Mouse (Mus musculus): ENCODE data around the gene Klhl8. TPM values are rescaled to one million over a fixed set of nuclear protein-coding genes. Genes with fewer than 3 reads are reported as not detected.
A peak's percentile ranks its signal among the peaks of the same experiment; 100 is the strongest.

Klhl8 gene
- polyA plus RNA-seq, 1 experiment from 2014 or later = 12.1 TPM

DNA sequence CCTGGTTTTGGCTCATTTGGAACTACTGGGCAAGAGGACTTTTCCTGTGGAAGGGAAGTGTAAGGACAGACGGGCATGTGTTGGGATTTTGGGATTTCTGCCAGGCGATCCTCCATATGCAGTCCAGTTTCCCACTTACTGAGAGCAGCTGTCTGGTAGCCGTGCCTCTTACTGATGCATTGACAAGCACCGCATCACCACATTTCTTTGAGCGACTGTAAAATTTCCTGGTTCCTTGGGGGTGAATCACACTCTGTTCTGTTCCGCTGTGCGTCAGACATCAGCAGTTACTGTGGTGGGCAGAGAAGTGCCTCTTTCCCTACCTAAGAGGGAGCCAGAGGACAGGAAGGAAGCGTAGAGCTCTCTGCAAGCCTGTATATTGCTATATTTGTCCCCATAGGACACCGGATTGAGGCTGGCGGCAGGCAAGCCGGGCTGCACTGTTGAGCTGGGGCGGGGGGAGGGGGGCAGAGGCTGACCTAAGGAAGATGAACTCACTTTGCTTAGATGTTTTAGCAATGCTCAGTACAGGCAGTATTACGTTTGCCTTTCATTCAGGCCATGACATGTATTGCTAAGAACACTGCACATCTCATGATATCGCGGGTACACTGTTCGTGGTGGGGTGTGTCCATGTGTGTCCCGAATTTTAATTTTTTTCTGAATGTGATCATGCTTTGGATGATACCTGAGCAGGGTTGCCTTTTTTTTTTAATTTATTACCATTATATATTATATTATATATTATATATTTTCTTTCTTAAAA, 56.8 kb downstream of the Klhl8 start:
- no peak for DNase-seq (ENCODE audit: low spot score)
- Histone ChIP-seq H3K9me3 (no peaks in the 10 kb centered on the region), H3K36me3 (replicated peaks) (peaks cover 31% of the 10 kb centered on the region), H3K4me3 (no peak overlapping the region), H3K4me1 (peaks cover 11% of the 10 kb centered on the region), H3K27ac (replicated peaks) (no peak overlapping the region), H3K27me3 (replicated peaks; ENCODE audit: low read depth, poor library complexity, severe bottlenecking) (no peaks in the 10 kb centered on the region)
- 79% methylated on average over 17 of the region's 17 CpGs for WGBS

DNA sequence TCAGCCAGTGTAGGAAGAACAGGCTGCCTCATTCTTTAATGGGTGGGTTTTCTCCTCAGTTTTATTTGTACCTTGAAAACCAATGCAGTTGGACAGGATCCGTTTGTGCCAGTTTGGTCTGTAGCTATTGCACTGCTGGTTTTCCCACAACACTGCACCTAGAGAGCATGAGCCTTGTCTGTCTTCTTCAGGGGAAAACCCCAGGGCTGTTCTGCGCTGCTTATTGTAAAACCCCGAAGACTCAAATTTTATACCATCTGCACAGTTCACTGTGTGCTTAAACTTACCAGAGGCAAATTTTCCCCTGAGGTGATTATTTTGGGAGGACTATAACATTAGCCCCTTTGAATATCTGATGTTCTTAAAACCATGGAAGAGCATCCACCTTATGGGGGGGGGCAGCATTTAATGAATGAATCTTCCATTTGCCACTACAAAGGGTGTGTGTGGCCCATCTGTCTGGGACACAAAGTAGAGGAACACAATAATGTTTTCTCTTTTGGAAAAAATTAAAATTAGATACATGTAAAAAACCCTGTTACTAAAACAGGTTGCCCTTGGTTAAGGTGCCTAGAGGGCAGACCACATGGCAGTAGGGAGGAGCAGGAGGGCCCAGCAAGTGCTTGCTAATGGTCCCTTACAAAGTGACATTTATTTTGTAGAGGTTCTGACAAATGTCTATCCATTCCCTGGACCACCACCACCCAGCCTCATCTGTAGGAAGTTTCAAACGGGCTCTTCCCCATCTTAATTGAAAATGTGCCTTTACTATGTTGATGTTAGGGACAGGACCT, 58.1 kb downstream of the Klhl8 start:
- 85% methylated on average over 4 of the region's 4 CpGs for whole genome bisulfite sequencing
- H3K4me3 ChIP-seq = no peak overlapping the region
- no peak for DNase-seq (ENCODE audit: low spot score)
- no peaks in the 10 kb centered on the region for H3K9me3 ChIP-seq
- H3K27me3 ChIP-seq (replicated peaks; ENCODE audit: low read depth, poor library complexity, severe bottlenecking) = no peaks in the 10 kb centered on the region
- H3K36me3 ChIP-seq (replicated peaks) = peaks cover 40% of the 10 kb centered on the region
- peaks cover 11% of the 10 kb centered on the region for H3K4me1 ChIP-seq
- H3K27ac ChIP-seq (replicated peaks) = no peak overlapping the region

DNA sequence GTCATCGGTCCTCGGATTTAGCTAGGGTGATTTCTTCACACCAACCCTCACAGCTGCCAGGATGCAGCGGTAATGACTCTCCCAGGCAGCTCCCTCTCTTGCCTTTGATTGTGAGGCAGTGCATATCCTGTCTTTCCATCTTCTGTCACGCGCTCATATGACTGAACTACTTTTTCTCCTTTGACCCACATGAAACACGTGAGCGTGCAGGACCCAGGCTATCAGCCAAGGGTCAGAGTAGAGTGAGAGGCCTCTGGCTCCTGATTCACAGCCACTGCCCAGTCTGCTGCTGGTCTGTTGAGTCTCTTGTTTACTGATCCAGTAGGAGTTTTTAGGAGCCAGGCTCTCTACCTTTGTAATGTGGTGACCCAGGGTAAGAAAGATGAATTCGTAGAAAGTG, 62.5 kb downstream of the Klhl8 start:
- 93% methylated on average over 8 of the region's 8 CpGs for WGBS
- H3K36me3 ChIP-seq (replicated peaks) = peaks cover 48% of the 10 kb centered on the region

DNA sequence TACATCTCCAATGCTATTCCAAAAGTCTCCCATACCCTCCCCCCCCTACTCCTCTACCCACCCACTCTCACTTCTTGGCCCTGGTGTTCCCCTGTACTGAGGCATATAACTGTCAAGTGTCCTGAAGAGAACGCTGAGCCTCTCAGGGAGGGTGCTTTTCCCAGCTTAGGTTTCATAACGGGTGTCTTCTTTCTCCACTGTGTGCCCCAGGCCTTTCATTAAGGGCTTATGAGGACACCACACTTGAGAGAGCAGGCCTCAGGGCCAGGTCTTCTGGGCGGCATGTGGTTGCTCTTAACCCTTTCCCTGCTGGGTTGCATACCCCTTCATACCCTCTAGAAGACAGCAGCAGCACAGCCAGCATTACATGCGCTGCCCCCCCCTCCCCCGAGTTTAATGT, 64.5 kb downstream of the Klhl8 start:
- Histone ChIP-seq H3K4me1 (peaks cover 28% of the 10 kb centered on the region), H3K4me3 (no peak overlapping the region), H3K27me3 (replicated peaks; ENCODE audit: low read depth, poor library complexity, severe bottlenecking) (no peaks in the 10 kb centered on the region; the same call in 1 of the 2 replicates), H3K27ac (replicated peaks) (no peak overlapping the region), H3K36me3 (replicated peaks) (peaks cover 44% of the 10 kb centered on the region), H3K9me3 (no peaks in the 10 kb centered on the region)
- WGBS = 36% methylated on average over 5 of the region's 5 CpGs
- peak; percentile 53 for DNase-seq (ENCODE audit: low spot score)

More for the DNA sequence above, 62.5 kb downstream of the Klhl8 start:
- Histone ChIP-seq H3K4me3 (no peak overlapping the region), H3K27me3 (replicated peaks; ENCODE audit: low read depth, poor library complexity, severe bottlenecking) (no peaks in the 10 kb centered on the region; the same call in 1 of the 2 replicates), H3K27ac (replicated peaks) (no peak overlapping the region), H3K4me1 (peaks cover 28% of the 10 kb centered on the region), H3K9me3 (no peaks in the 10 kb centered on the region)
- no peak for DNase-seq (ENCODE audit: low spot score)

DNA sequence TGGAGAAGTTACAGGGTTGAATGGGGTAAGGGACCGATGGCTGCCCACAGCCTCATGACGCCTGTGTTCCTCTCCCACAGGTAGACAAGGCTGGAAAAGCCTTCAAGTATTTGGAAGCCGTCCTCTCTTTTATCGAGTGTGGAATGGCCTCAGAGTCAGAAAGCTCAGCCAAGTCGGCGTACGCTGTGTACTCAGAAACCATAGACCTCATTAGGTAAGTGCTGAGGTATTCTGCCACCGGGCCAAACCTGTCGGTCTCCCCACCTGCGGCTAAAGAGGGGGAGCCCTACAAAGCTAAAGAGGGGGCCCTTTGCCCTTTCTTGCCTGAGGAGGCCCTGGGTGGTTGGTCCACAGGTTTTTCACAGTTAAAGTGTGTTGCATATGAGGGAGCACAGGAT, 64.9 kb downstream of the Klhl8 start:
- Histone ChIP-seq H3K9me3 (no peaks in the 10 kb centered on the region), H3K27me3 (replicated peaks; ENCODE audit: low read depth, poor library complexity, severe bottlenecking) (no peaks in the 10 kb centered on the region; the same call in 1 of the 2 replicates), H3K4me3 (no peak overlapping the region), H3K27ac (replicated peaks) (peak overlapping the region; percentile 41), H3K4me1 (peaks cover 28% of the 10 kb centered on the region), H3K36me3 (replicated peaks) (peaks cover 40% of the 10 kb centered on the region)
- no peak for DNase-seq (ENCODE audit: low spot score)
- WGBS = 80% methylated on average over 10 of the region's 10 CpGs

DNA sequence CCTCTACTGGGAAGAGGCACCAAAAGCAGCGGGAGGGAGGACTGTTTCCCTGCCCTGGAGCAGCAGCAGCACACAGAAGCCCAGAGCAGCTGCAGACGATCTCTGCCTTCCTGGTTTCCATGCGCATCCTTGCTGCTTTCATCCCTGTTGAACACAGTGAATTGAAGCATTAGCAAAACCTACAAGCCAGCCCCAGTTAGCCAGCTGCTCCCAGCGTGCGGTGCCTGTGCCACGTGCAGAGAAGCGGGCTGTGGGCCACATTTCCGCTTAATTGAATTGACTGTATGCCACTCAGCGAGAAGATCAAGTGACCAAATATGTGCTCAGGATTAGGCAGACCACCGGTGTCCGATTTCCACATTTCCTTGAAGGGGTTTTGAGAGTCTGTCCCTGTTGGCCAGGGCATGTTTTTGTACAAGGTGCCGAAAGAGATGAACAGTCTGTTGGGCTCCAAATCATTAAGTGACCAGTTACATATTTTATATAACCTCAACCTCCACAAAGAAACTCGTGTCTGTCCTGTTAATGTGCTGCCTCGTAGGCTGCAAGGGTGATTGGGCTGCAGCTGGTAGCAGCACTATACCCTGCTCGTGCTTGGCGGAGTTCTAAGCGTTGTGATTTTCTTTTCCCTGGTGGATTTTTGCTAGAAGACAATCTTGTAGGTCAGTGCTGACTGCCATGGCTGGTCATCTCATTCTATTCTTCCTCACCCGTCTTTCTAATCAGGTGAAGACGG, 65.5 kb downstream of the Klhl8 start:
- DNase-seq (ENCODE audit: low spot score) = peak; percentile 77
- H3K27me3 ChIP-seq (replicated peaks; ENCODE audit: low read depth, poor library complexity, severe bottlenecking) = no peaks in the 10 kb centered on the region; the same call in 1 of the 2 replicates
- H3K9me3 ChIP-seq = no peaks in the 10 kb centered on the region
- peaks cover 28% of the 10 kb centered on the region for H3K4me1 ChIP-seq
- H3K27ac ChIP-seq (replicated peaks) = peak overlapping the region; percentile 51
- WGBS = 45% methylated on average over 19 of the region's 19 CpGs
- H3K36me3 ChIP-seq (replicated peaks) = peaks cover 35% of the 10 kb centered on the region
- no peak overlapping the region for H3K4me3 ChIP-seq

DNA sequence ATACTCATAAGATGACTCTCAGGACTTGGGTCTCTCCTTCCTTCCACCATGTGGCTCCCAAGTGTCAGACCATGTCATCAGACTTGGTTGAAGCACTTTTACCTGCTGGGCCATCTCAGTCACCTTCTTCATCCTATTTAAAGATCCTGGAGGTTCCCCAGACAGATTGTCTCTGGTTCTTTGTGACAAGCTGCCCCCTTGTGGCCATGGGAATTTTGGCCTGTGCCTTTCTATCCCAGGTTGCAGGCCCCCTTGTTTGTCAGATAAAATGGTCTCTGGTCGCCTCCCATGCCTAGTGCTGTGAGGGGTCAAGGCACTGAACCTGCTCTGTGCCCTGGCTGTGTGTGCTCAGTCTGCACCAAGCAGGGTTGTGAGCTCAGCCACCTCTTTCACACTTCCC, 67.1 kb downstream of the Klhl8 start:
- peaks cover 20% of the 10 kb centered on the region for H3K36me3 ChIP-seq (replicated peaks)
- H3K27ac ChIP-seq (replicated peaks) = no peak overlapping the region
- peaks cover 28% of the 10 kb centered on the region for H3K4me1 ChIP-seq
- no peak overlapping the region for H3K4me3 ChIP-seq
- peak; percentile 60 for DNase-seq (ENCODE audit: low spot score)
- no peaks in the 10 kb centered on the region for H3K9me3 ChIP-seq
- 32% methylated on average over 1 of the region's 1 CpGs for WGBS
- H3K27me3 ChIP-seq (replicated peaks; ENCODE audit: low read depth, poor library complexity, severe bottlenecking) = no peaks in the 10 kb centered on the region; the same call in 1 of the 2 replicates

DNA sequence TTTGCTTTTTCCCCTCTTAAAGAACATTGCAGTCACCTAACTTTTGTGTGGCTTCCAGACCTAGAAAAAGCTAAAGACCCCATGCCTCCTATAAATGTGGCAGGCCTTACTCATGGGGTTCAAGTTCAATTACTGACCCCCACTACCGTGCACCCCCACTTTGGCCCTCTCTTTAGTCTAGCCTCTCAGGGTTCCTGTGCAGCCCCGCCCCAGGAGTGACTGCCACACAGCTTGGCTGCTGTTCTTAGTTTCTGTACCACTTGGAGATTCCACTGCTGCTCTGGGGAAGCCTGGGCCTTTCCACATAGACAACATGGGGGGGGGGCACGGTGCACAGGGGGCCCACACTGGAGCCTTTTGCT, 71.8 kb downstream of the Klhl8 start:
- no peaks in the 10 kb centered on the region; the same call in 1 of the 2 replicates for H3K27me3 ChIP-seq (replicated peaks; ENCODE audit: low read depth, poor library complexity, severe bottlenecking)
- H3K4me1 ChIP-seq = peaks cover 14% of the 10 kb centered on the region
- peaks cover 10% of the 10 kb centered on the region for H3K36me3 ChIP-seq (replicated peaks)
- DNase-seq (ENCODE audit: low spot score) = no peak
- no peaks in the 10 kb centered on the region for H3K9me3 ChIP-seq
- no peak overlapping the region for H3K4me3 ChIP-seq
- no peak overlapping the region for H3K27ac ChIP-seq (replicated peaks)
- 84% methylated on average over 3 of the region's 3 CpGs for WGBS

DNA sequence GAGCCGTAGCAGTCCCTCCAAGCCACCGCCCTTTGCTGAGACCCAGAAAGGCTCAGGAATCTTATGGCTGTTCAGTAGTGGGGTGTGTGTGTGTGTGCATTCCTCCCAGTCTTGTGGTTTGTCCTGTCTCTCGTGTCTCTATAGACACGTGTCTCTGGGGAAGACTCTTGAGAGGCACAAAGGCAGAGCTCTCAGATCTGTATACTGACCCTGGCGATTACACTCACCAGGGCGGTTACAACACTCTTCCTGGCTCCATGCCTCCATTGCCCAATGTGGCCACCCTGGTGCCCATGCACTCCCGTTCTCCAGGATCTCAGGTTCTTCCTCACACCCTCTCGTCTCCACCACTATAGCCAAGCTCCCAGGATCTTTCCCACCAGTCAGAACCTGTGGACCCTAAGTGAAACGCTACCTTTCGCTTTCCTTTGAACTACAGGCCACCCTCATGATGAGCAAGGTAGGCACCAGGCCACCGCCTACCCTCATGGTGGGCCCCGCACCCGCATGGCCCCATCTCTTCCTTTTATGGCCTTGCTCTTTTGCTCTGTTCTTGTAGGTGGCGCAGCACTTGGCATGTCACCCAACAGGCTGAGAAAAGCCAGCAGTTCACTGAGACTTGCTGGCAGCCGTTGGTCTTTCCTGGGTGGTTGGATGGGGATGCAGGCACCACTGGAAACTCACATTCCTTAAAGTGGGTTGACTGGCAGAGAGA, 72.4 kb downstream of the Klhl8 start:
- Histone ChIP-seq H3K4me3 (no peak overlapping the region), H3K27me3 (replicated peaks; ENCODE audit: low read depth, poor library complexity, severe bottlenecking) (no peaks in the 10 kb centered on the region), H3K4me1 (peaks cover 11% of the 10 kb centered on the region), H3K27ac (replicated peaks) (no peak overlapping the region), H3K9me3 (no peaks in the 10 kb centered on the region), H3K36me3 (replicated peaks) (peaks cover 16% of the 10 kb centered on the region)
- no peak for DNase-seq (ENCODE audit: low spot score)
- WGBS = 91% methylated on average over 15 of the region's 15 CpGs

DNA sequence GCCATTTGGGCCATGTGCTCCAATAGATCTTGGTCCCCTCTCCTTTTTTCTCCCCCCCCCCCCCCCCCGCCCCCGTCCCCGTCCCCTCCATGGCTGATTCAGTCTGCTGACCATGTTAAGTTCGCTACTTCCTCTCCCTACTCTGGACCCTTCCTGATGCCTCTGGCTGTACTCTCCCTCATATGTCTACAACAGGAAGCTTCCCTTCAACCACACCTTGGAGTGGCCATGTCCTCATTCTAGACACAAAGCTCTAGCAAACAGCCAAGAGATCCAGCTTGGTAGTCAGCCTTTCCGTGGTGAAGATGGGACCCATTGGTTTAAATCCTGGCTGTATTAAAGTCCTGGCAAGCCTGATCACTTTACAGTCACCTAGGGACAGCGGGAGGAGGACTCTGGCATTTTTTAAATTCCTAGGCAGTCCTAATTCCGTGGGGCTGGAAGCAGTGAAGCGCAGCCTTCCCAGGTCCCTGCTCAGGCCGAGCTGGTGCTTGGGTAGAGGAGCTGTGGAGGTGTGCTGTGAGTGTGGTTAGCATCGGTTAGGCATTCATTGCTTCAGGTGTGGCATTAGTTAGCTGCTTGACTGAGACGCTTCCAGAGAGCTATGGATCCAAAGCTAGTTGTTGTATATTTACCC, 74.8 kb downstream of the Klhl8 start:
- H3K27ac ChIP-seq (replicated peaks) = 0 out of 2 replicates have a peak overlapping the region, but pooled peaks have one; percentile 15
- peaks cover 11% of the 10 kb centered on the region for H3K4me1 ChIP-seq
- H3K9me3 ChIP-seq = no peaks in the 10 kb centered on the region
- DNase-seq (ENCODE audit: low spot score) = no peak
- no peaks in the 10 kb centered on the region for H3K27me3 ChIP-seq (replicated peaks; ENCODE audit: low read depth, poor library complexity, severe bottlenecking)
- H3K36me3 ChIP-seq (replicated peaks) = peaks cover 18% of the 10 kb centered on the region
- no peak overlapping the region for H3K4me3 ChIP-seq
- 63% methylated on average over 10 of the region's 11 CpGs for WGBS

DNA sequence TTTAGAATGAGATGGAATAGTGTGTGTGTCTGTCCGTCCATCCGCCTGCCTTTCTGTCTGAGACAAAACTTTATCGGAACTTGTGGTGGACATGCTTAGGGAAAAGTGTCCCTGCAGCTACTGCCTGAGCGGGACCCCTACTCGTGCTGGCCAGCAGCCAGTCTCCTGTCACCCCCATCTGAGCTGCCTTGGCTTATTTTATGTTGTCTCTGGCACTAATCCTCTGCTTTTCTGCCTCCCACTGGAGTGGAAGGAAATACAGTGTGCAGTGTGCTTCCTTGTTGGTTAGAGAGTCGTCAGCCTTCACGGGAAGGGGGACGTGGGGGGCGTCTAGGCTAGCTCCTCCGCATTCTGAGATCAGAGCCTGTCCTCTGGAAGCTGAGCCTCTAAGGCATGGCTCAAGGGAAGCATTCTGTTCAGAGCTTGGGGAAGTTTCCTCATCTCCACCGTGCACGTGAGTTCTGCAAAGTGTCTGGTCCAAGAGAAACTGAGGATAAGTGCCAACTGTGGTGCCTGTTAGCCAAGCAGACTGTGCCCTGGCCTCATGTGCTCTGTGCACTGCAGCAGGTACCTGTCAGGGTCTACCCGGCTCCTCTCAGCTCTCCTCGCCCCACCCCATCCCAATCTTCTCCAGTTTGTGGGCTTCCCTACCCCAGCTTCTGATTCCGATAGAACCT, 75.5 kb downstream of the Klhl8 start:
- 86% methylated on average over 15 of the region's 15 CpGs for WGBS
- no peak for DNase-seq (ENCODE audit: low spot score)
- Histone ChIP-seq H3K4me1 (peaks cover 11% of the 10 kb centered on the region), H3K9me3 (no peaks in the 10 kb centered on the region), H3K36me3 (replicated peaks) (peaks cover 18% of the 10 kb centered on the region), H3K4me3 (no peak overlapping the region), H3K27ac (replicated peaks) (no peak overlapping the region), H3K27me3 (replicated peaks; ENCODE audit: low read depth, poor library complexity, severe bottlenecking) (no peaks in the 10 kb centered on the region)
